Mouse (Mus musculus) small intestine, adult 2 months (tissue): Measurements from ENCODE around the gene Mpdz. TPM values are rescaled to one million over a fixed set of nuclear protein-coding genes. Genes with fewer than 3 reads are reported as not detected.

ENCODE experiments used
- H3K27ac ChIP-seq: fragments of 200-500 bp; 2 replicates; pipeline ENCODE4 v1.5.1; 2012; ENCODE audit warnings: low read depth, low read length, control low read depth, inconsistent platforms; ENCODE audit not compliant: insufficient read depth
- H3K27me3 ChIP-seq: fragments of 200-500 bp; 2 replicates; pipeline ENCODE4 v1.6.1; 2012; ENCODE audit warnings: mild to moderate bottlenecking, moderate library complexity, low read length, inconsistent platforms; ENCODE audit not compliant: control insufficient read depth, insufficient read depth
- H3K36me3 ChIP-seq: fragments of 200-500 bp; 2 replicates; pipeline ENCODE4 v1.6.1; 2012; ENCODE audit warnings: mild to moderate bottlenecking, low read length, control low read depth, inconsistent platforms; ENCODE audit not compliant: control insufficient read depth, insufficient read depth
- H3K4me1 ChIP-seq: fragments of 200-500 bp; 2 replicates; pipeline ENCODE4 v1.6.1; 2012; ENCODE audit warnings: low read length, inconsistent platforms, mixed read lengths; ENCODE audit not compliant: control insufficient read depth, insufficient read depth, insufficient read length
- H3K4me3 ChIP-seq: fragments of 200-500 bp; 2 replicates; pipeline ENCODE4 v1.5.1; 2012; ENCODE audit warnings: low read depth, mild to moderate bottlenecking, control low read depth, inconsistent platforms, low read length, moderate library complexity
- CTCF ChIP-seq: fragments of 200-500 bp; IDR thresholded peaks from 2 replicates; pipeline ENCODE4 v1.5.1; 2012; ENCODE audit warnings: low read depth, mild to moderate bottlenecking, control low read depth, inconsistent platforms, low read length, moderate library complexity, mixed read lengths; ENCODE audit not compliant: insufficient replicate concordance, insufficient read length; ENCODE audit errors: extremely low read depth
- POLR2A ChIP-seq: fragments of 200-500 bp; IDR thresholded peaks from 2 replicates; pipeline ENCODE4 v1.6.1; 2012; ENCODE audit warnings: low read depth, mild to moderate bottlenecking, control low read depth, inconsistent platforms, low read length, moderate library complexity
- WGBS: fragments of 180-500 bp; shearing (Covaris S2); methylation state at CpG from one replicate; pipeline ENCODE4 v1.1.7; 2018; 5-methylcytosine and 5-hydroxymethylcytosine counted together
- polyA plus RNA-seq: library from polyadenylated mRNA; depleted of rRNA; stranded (reverse); fragments of >200 nt; gene quantifications from 2 replicates; pipeline ENCODE4 v1.2.3, GENCODE M21; 2012

Gene Mpdz
- polyA plus RNA-seq, 1 experiment: 0.99 TPM

DNA sequence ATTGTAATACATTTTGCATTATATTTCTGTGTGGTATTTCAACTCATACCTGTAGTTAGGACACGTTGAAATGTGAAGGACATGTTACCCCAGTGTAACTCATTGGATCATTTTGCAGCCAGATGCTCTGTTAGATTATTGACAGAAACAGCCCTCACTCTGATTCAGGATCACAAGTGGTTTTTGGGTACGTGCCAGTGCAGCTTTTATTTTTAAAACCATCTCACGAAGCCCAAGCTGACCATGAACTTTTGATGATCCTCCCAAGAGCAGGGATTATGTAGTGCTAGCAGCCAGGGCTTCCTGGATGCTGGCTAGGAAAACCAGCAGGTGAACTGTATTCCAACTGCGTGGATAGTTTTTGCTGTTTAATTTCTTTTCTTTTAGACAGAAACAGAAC, 19.6 kb upstream of the Mpdz start:
- Histone ChIP-seq H3K27me3 (no peaks in the 10 kb centered on the region), H3K4me3 (no peak overlapping the region), H3K36me3 (no peaks in the 10 kb centered on the region), H3K4me1 (no peaks in the 10 kb centered on the region), H3K27ac (no peak overlapping the region)
- 54% methylated on average over 4 of the region's 4 CpGs for WGBS
- no peak for TF ChIP-seq POLR2A
- TF ChIP-seq CTCF: no peak

DNA sequence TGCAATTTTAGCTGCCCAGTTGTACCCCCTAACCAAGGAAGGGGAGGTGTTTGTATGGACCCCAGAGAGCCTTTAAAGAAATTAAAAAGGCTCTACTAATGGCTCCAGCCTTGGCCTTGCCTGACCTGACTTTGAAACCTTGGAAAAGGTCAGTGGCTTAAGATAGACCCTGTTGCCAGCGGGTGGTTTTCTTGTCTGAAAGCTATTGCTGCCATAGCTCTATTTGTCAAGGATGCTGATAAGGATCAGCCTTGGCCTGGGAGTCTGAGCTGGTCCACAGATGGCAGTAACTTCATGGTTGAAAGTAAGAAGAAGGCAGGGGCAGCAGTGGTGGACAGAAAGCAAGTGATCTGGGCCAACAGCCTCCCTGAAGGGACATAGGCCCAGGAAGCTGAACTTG, 16.3 kb upstream of the Mpdz start:
- WGBS: 49% methylated on average over 1 of the region's 1 CpGs
- TF ChIP-seq POLR2A (no peak), CTCF (no peak)
- H3K4me3 ChIP-seq: no peak overlapping the region
- H3K4me1 ChIP-seq: no peaks in the 10 kb centered on the region
- no peaks in the 10 kb centered on the region for H3K27me3 ChIP-seq
- H3K27ac ChIP-seq: no peak overlapping the region
- H3K36me3 ChIP-seq: no peaks in the 10 kb centered on the region

DNA sequence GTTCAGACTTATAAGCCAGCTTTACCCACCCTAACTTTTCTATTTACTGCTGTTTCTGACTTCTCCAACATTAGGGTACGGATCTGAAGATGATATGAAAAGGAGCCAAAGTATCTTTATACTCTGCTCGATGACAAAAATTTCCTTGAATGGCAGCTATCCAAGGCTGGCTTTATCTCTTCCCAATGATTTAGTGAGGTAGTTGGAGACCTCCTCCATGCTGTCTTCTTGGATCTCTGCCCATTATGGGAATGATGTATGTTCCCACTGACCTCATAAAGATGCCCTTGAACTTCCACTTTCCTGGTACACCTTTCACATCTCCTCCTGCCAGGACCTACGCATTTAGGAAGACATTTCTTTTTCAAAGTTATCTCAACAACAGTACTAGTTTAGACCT, 11.2 kb upstream of the Mpdz start:
- TF ChIP-seq CTCF: no peak
- TF ChIP-seq POLR2A: no peak
- Histone ChIP-seq H3K27ac (no peak overlapping the region), H3K4me3 (no peak overlapping the region), H3K27me3 (no peaks in the 10 kb centered on the region), H3K36me3 (no peaks in the 10 kb centered on the region), H3K4me1 (no peaks in the 10 kb centered on the region)
- WGBS: 62% methylated on average over 3 of the region's 3 CpGs

DNA sequence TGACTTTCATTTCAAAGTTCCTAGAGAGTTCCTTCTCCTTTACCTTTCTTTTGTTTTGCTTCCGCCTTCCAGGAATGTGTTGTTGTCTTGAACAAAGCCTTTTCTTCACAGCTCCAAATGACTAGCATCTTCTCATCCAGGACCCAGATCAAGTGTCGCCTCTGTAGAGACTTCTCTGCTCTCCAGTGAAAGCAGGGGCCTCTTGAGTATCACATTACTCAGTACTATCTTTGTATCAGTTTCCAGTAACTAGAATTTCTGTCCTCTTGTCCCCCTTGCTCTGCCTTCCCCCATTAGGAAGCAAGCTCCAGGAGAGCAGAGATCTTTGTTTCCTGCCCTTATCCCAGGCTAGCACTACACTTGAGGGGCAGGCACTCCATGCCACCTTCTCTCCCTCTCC, 9.6 kb upstream of the Mpdz start:
- TF ChIP-seq CTCF: no peak
- TF ChIP-seq POLR2A: no peak
- H3K36me3 ChIP-seq: no peaks in the 10 kb centered on the region
- H3K4me1 ChIP-seq: no peaks in the 10 kb centered on the region
- no peaks in the 10 kb centered on the region for H3K27me3 ChIP-seq
- 57% methylated on average over 2 of the region's 2 CpGs for WGBS
- no peak overlapping the region for H3K27ac ChIP-seq
- H3K4me3 ChIP-seq: no peak overlapping the region

DNA sequence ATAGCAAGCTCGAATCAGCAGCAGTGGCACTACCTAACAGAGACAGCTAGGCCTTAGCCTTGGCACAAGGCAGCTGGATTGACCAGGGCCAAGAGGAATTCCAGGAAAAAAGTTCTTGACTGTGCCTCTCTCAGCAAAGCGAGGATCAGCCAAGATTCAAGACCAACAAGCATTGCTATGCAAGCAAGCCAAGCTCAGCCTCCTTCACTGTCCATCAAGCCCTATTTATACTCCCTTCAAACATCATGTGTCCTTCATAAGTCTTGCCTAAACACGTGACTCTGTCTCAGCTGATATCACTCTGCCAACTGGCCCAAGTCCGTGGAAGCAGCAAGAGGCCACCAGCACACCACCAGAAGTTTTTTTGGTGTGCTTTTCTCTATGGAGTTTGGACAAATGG, 6.8 kb upstream of the Mpdz start:
- no peak for TF ChIP-seq POLR2A
- H3K27ac ChIP-seq: no peak overlapping the region
- H3K4me1 ChIP-seq: no peaks in the 10 kb centered on the region
- 63% methylated on average over 4 of the region's 4 CpGs for WGBS
- no peaks in the 10 kb centered on the region for H3K36me3 ChIP-seq
- no peaks in the 10 kb centered on the region for H3K27me3 ChIP-seq
- no peak overlapping the region for H3K4me3 ChIP-seq

DNA sequence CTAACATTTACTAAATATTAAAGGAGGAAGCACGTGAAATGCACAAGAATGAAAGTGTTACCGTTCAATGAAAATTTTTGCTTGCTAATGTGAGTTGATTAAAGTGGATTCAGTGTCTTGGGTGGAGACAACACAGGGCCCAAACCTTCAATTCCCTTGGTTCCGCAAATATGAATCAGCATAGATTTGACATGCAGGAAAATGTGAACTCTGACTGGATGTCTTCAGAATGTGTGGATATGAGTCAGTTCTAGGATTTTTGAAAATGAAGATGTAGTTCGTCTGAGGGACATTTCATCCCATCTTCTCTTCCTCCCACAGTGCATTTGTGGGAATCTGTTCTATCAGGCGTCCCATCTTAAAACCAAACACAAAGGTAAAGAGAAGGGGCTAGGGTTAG, 951 bp upstream of the Mpdz start:
- 87% methylated on average over 5 of the region's 5 CpGs for WGBS
- Histone ChIP-seq H3K27me3 (peaks cover 9% of the 10 kb centered on the region; the same call in 1 of the 2 replicates), H3K27ac (no peak overlapping the region), H3K4me3 (no peak overlapping the region), H3K4me1 (no peaks in the 10 kb centered on the region), H3K36me3 (no peaks in the 10 kb centered on the region)
- no peak for TF ChIP-seq POLR2A
- no peak for TF ChIP-seq CTCF

DNA sequence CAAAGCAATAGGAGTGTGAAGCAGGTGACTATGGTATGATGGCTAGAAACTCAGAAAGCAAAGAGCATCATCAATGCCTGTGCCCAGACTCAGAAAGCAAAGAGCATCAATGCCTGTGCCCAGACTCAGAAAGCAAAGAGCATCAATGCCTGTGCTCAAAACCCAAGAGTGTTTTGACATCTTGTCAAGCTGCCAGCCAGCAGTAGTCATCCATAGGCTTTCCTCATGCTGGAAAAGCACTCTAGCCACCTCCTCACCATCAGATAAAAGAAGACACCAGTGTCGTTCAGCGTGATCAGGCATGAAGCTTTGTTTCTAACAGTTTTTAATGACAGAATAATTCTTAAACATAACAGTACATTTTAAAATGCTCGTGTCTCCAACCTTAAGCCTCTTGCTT, 8.7 kb downstream of the Mpdz start:
- H3K4me3 ChIP-seq: no peak overlapping the region
- WGBS: 82% methylated on average over 3 of the region's 3 CpGs
- H3K27ac ChIP-seq: no peak overlapping the region
- no peaks in the 10 kb centered on the region for H3K27me3 ChIP-seq
- no peaks in the 10 kb centered on the region for H3K36me3 ChIP-seq
- TF ChIP-seq POLR2A (no peak), CTCF (no peak)
- no peaks in the 10 kb centered on the region for H3K4me1 ChIP-seq

DNA sequence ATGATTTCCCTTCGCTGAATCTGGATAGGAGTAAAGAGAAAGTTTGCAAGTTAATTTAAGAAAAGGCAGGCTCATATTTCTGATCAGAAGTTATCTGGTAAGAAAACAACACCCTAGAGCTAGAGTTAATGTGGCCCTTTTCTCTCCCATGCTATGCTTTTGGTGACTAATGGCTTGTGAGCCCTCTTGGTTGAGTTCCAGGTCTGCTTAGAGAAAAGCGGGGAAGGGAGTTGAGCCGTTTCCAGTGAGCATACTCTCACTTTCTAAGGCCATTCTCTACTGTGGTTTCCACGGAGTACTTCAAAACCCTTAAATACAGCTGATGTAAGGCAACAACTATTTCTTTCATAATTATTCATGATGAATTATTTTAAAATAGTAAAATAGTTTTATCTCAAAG, 11.8 kb downstream of the Mpdz start:
- no peak overlapping the region for H3K4me3 ChIP-seq
- no peak for TF ChIP-seq POLR2A
- TF ChIP-seq CTCF: no peak
- no peak overlapping the region for H3K27ac ChIP-seq
- H3K36me3 ChIP-seq: no peaks in the 10 kb centered on the region
- 78% methylated on average over 4 of the region's 4 CpGs for WGBS
- no peaks in the 10 kb centered on the region for H3K4me1 ChIP-seq
- H3K27me3 ChIP-seq: no peaks in the 10 kb centered on the region
